Mouse (Mus musculus) gastrocnemius, adult 2 months (tissue): Measurements from ENCODE around the gene Hist2h2aa2. TPM values are rescaled to one million over a fixed set of nuclear protein-coding genes. Genes with fewer than 3 reads are reported as not detected.
A peak's percentile ranks its signal among the peaks of the same experiment; 100 is the strongest.

Experiments used
- DNase-seq: peaks from one replicate; pipeline ENCODE4 v3.0.0; 2022
- H3K27ac ChIP-seq: fragments of 200-600 bp; 2 replicates; pipeline ENCODE4 v1.8.1; 2022; ENCODE audit warnings: mild to moderate bottlenecking
- H3K4me3 ChIP-seq: fragments of 200-600 bp; 2 replicates; pipeline ENCODE4 v1.8.1; 2022; ENCODE audit warnings: mild to moderate bottlenecking, moderate library complexity
- CTCF ChIP-seq: fragments of 200-600 bp; IDR thresholded peaks from 2 replicates; pipeline ENCODE4 v1.8.1; 2022; ENCODE audit warnings: antibody characterized with exemption, mild to moderate bottlenecking, moderate library complexity
- intact Hi-C: fragments of 180-260 bp; cut with DNase I; formaldehyde crosslinking; loops from one replicate; pipeline ENCODE4 v1.15.1; 2025
- total RNA-seq, 2 experiments: library from RNA; stranded (reverse); gene quantifications; 2 replicates each; pipeline ENCODE4 v1.2.3; 2021

Hist2h2aa2 gene
- total RNA-seq, 2 experiments from 2014 or later: 172 to 190 TPM

GRCm38 (mm10) chr3:96237904-96238511 lies 2.1 kb downstream of the Hist2h2aa2 start:
- intact Hi-C loops: loop anchor here (2.0 kb wide), 1 partner anchor 15 kb away; no protein-coding TSS in a partner anchor
- peak overlapping the region; percentile 19; the same call in 1 of the 2 replicates for H3K4me3 ChIP-seq

GRCm38 (mm10) chr3:96237335-96237903 lies 2.7 kb downstream of the Hist2h2aa2 start:
- DNase-seq: no peak
- TF ChIP-seq CTCF: no peak
- Histone ChIP-seq H3K27ac (no peak overlapping the region), H3K4me3 (no peak overlapping the region)
- intact Hi-C loops: loop anchor here (2.0 kb wide), 1 partner anchor 15 kb away; no protein-coding TSS in a partner anchor

More at GRCm38 (mm10) chr3:96237904-96238511, 2.1 kb downstream of the Hist2h2aa2 start:
- H3K27ac ChIP-seq: no peak overlapping the region
- TF ChIP-seq CTCF: no peak
- DNase-seq: no peak

DNA sequence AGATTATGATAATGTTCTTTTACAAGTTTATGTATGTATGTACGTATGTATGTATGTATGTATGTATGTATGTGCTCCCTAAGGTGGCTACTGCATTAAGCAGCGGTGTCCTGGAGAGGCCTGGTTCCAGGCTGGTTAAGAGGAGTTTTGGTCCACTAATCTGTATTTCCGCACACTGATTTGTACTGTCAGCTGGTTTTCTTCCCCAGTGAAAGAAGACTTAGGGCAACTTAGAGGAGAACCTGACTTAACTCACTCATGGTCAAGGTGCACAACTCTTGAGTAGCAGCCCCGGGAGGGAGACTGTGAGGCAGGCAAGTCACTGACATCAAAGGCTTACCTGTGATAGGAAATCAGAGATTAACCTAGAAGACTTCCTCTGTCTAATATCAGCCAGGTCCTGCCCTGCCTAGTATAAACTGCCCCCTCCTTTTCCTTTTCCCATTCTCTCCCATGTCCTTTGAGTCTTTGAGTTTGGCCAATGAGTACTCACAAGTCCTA lies 3.2 kb downstream of the Hist2h2aa2 start:
- intact Hi-C loops: loop anchor here (2.0 kb wide), 1 partner anchor 14 kb away; no protein-coding TSS in a partner anchor
- no peak overlapping the region for H3K27ac ChIP-seq
- no peak for TF ChIP-seq CTCF

GRCm38 (mm10) chr3:96235836-96236235 lies 4.2 kb downstream of the Hist2h2aa2 start:
- H3K27ac ChIP-seq: no peak overlapping the region
- intact Hi-C loops: loop anchor here (2.0 kb wide), 1 partner anchor 13 kb away; no protein-coding TSS in a partner anchor
- TF ChIP-seq CTCF: no peak
- DNase-seq: no peak
- H3K4me3 ChIP-seq: no peak overlapping the region

More for the DNA sequence above, 3.2 kb downstream of the Hist2h2aa2 start:
- no peak for DNase-seq
- no peak overlapping the region for H3K4me3 ChIP-seq

DNA sequence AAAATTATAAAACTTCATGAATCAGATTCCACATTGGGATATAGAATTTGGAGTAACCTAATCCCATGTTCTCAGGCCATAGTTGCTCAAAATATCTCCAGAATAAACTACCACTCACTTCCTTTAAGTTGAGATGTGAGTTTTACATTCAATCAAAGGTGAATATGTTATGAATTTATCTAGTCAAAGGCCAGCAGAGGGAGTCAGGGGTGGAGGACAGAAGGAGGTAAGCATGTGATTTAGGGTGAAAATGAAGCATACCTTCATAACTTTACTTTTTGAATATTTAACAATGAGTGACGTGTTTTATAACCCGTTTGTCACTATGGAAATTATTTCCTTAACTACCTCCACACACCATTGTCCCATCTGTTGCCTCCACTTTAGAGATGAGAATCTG lies 5.2 kb downstream of the Hist2h2aa2 start:
- TF ChIP-seq CTCF: no peak
- no peak for DNase-seq
- intact Hi-C loops: no loop called here
- Histone ChIP-seq H3K27ac (no peak overlapping the region), H3K4me3 (no peak overlapping the region)

- H3K4me3 ChIP-seq: no peak overlapping the region
- no peak for DNase-seq
- no peak overlapping the region for H3K27ac ChIP-seq
- intact Hi-C loops: no loop called here
- TF ChIP-seq CTCF: no peak
Measured at GRCm38 (mm10) chr3:96231758-96232120, 8.3 kb downstream of the Hist2h2aa2 start.

DNA sequence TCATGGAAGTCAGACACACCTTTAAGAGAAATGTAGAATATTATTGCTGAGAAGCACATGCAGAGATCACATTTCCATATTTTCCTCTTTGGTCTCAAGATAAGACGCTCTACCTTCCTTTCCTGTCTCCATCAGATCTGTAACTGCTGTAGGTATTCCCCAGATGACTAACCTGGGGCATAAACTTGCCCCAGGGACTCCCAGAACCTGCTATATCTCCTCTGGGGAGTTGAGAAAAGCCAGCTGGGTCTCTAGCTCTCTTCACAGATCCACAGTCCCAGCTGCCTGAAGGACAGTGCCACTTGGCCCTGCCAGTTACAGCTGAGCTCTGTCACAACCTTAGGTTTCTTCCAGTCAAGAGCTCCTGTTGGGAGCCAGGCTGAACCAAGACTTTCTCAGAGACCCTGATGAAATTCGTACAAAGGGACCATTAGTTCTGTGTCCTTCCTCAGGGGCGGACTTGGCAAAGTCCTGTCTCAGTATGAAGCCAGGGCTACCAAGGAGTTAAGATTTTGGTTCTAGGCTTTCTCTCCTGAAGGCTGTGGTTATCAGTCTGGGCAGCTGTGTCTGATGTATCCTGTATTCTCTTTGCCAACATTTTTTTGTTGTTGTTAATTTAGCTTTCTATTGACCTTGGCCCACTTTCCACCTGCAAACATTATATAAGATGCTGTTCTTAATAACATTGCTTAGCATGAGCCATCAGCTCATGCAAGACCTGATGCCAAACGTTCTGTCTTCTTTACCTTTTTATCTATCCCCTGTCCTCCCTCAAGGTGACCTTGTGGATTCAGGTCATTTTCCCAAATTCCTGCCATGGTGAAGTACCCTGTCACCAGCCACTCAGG lies 8.9 kb downstream of the Hist2h2aa2 start:
- no peak for DNase-seq
- intact Hi-C loops: no loop called here
- Histone ChIP-seq H3K27ac (0 out of 2 replicates have a peak overlapping the region, but pooled peaks have one; percentile 20), H3K4me3 (no peak overlapping the region)
- no peak for TF ChIP-seq CTCF

DNA sequence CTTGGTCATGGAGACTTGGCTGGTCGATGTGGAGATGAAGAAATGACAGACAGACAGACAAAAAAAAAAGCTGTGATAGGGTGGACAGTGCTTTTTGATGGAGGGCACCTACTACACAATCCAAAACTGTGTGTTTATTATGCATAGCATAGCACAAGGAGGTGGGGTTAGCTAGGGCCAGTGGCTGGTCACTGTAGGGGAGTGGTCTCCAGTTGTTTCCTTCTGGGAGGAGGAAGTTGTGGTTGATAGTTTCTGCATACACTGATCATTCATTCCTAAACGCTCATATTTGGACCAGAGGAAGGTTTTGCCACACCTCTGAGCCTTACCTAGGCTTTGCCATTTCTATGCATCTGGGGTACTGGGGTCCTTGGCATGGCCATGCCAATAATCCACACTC lies 9.7 kb downstream of the Hist2h2aa2 start:
- DNase-seq: no peak
- TF ChIP-seq CTCF: no peak
- H3K27ac ChIP-seq: no peak overlapping the region
- intact Hi-C loops: no loop called here
- no peak overlapping the region for H3K4me3 ChIP-seq

GRCm38 (mm10) chr3:96228828-96229227 lies 11.2 kb downstream of the Hist2h2aa2 start:
- no peak for DNase-seq
- Histone ChIP-seq H3K27ac (no peak overlapping the region), H3K4me3 (no peak overlapping the region)
- intact Hi-C loops: no loop called here
- no peak for TF ChIP-seq CTCF

- no peak overlapping the region for H3K27ac ChIP-seq
- TF ChIP-seq CTCF: no peak
- intact Hi-C loops: no loop called here
Measured at GRCm38 (mm10) chr3:96226695-96227648, 13.1 kb downstream of the Hist2h2aa2 start.

DNA sequence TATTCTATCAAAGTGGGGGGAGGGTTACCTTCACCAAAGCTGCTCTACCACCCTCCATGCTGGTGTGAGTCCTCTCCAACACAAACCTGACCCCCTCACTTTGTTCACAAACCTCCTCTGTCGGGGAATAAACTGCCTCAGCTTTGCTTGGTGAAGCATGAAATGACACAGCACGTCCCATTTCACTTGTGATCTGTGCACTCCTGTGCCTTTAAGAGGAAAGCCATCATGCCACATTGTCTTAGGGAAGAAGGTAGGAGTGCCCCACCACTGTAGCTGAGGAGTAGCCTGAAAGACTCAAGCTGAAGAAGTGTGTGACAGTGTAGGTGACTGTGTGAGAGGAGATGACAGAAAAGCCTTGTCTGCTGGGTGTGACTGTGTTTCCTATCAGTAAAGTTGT lies 14.7 kb downstream of the Hist2h2aa2 start:
- H3K4me3 ChIP-seq: no peak overlapping the region
- no peak for TF ChIP-seq CTCF
- intact Hi-C loops: no loop called here
- no peak for DNase-seq
- no peak overlapping the region for H3K27ac ChIP-seq

More at GRCm38 (mm10) chr3:96226695-96227648, 13.1 kb downstream of the Hist2h2aa2 start:
- no peak overlapping the region for H3K4me3 ChIP-seq
- DNase-seq: no peak

DNA sequence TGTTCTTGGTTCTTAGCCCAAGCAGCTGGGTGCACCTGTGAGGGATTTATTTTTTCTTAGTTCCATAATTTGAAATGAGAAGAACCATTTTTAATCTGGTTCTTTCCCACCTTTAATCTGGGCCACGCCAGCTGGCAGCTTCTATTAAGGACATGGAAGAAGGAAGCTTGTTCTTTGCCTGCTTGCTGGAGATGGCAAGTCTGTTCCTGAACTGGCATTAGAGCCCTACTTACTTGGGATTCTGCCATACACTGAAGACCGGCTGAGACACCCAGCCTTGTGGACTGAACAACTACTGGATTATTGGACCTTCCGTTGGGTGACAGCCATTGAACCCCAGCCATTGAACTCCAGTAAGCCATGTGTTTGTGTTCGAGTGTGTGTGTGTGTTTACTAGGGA lies 17.3 kb downstream of the Hist2h2aa2 start:
- DNase-seq: no peak
- Histone ChIP-seq H3K4me3 (no peak overlapping the region), H3K27ac (peak overlapping the region; percentile 97; the same call in 1 of the 2 replicates)
- intact Hi-C loops: loop anchor here (2.0 kb wide), 1 partner anchor 14 kb away; no protein-coding TSS in a partner anchor
- TF ChIP-seq CTCF: no peak
